Mouse (Mus musculus): Measurements from ENCODE around the gene B4galt1.

- TF ChIP-seq POLR2A (IDR thresholded peaks at IDR 0.05; ENCODE audit: insufficient read depth, low read length) (no peak), EP300 (IDR thresholded peaks at IDR 0.05; ENCODE audit: insufficient read depth, low read depth, low read length) (no peak)
Measured at GRCm38 (mm10) chr4:40849518-40849917, 4.3 kb downstream of the B4galt1 start.

Measured in ES-Bruce4 (cell line).